ENCODE assay signal across 18 mouse cellular contexts in the genomic region with DNA sequence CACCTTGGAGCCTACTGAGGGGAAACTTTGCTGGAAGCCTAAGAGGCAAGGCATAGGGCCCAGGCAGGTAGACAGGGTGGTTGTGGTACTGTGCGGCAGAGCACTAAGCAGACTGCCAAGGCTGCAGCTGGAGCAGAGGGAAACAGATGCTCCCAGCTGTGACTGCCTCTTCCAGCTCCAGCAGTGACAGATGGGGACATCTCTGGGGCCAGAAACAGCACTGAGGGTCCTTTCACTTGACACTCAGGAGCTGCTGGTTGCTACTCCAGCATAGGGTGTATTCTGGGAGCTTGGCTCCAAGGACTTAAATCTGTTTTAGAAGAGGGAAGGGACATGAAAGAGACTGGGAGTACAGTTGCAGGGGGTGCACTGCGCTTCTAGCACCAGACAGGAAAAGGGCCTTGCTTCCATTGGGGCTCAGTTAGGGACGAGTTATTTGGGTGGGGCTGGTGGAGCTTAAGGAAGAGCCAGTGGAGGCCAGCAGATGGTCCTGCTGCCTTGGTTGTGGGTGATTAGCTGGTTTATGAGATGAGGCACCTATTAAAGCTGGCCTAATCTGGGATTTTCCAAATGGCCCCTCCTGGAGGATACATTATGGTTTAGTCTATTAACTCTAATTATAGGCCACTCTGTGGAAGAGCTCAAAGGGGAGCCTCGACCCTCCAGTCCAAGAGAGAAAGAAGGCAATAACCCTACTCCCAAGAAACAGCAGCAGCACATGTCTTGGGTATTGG. TPM values are rescaled to one million over a fixed set of nuclear protein-coding genes. Genes with fewer than 3 reads are reported as not detected.
DNase-seq lines count a peak whose midpoint lies in the region; ATAC-seq and TF ChIP-seq lines count a peak whose summit lies in the region.
"Had no signal": no experiment of that assay in that cellular context is flagged by ENCODE, and none has a peak within 500 bp of the region (broad histone marks: within the 10 kb centered on the region; RNA-seq: fewer than 3 reads in every experiment).

No protein-coding gene starts in this region.

- no peaks in the 10 kb centered on the region for H3K36me3 ChIP-seq in heart, embryonic 16.5 days (ENCODE audit: control insufficient read depth, insufficient read depth)
- no peaks in the 10 kb centered on the region for H3K36me3 ChIP-seq in limb, embryonic 14.5 days (ENCODE audit: control insufficient read depth, insufficient read depth, low read length)
- no peaks in the 10 kb centered on the region for H3K36me3 ChIP-seq in limb, embryonic 10.5 days
- H3K36me3 ChIP-seq in heart, postnatal 0 days (replicated peaks; ENCODE audit: control insufficient read depth, insufficient read depth, low read length) = no peaks in the 10 kb centered on the region
- H3K36me3 ChIP-seq: embryonic facial prominence, embryonic 12.5 days; forebrain, embryonic 12.5 days; midbrain, embryonic 15.5 days; neural tube, embryonic 12.5 days had no signal

- no peak for TF ChIP-seq CTCF in heart, postnatal 0 days (IDR thresholded peaks at IDR 0.05; ENCODE audit: low read depth)

- TF ChIP-seq EP300 in heart, postnatal 0 days (IDR thresholded peaks at IDR 0.05; ENCODE audit: low read depth) = no peak

- TF ChIP-seq POLR2A in limb, embryonic 14.5 days (IDR thresholded peaks at IDR 0.05; ENCODE audit: borderline replicate concordance, extremely low read depth, insufficient read depth, insufficient read length) = no peak

- H3K9me3 ChIP-seq in heart, embryonic 16.5 days (replicated peaks; ENCODE audit: control insufficient read depth, low read length) = no peaks in the 10 kb centered on the region
- H3K9me3 ChIP-seq in limb, embryonic 14.5 days (ENCODE audit: control insufficient read depth, low read length) = no peaks in the 10 kb centered on the region
- H3K9me3 ChIP-seq in limb, embryonic 10.5 days (replicated peaks) = no peaks in the 10 kb centered on the region
- H3K9me3 ChIP-seq in heart, postnatal 0 days (replicated peaks; ENCODE audit: control insufficient read depth, low read length) = no peaks in the 10 kb centered on the region
- H3K9me3 ChIP-seq: embryonic facial prominence, embryonic 12.5 days; forebrain, embryonic 12.5 days; midbrain, embryonic 15.5 days; neural tube, embryonic 12.5 days had no signal

- peaks cover 34% of the 10 kb centered on the region for H3K4me1 ChIP-seq in heart, embryonic 16.5 days (ENCODE audit: control insufficient read depth, insufficient read depth, low read length)
- H3K4me1 ChIP-seq in limb, embryonic 14.5 days (ENCODE audit: control insufficient read depth, insufficient read depth, low read length) = peaks cover 12% of the 10 kb centered on the region
- H3K4me1 ChIP-seq in limb, embryonic 10.5 days = peaks cover 46% of the 10 kb centered on the region
- H3K4me1 ChIP-seq in heart, postnatal 0 days (ENCODE audit: control insufficient read depth, insufficient read depth) = peaks cover 22% of the 10 kb centered on the region

- no peak overlapping the region for H3K9ac ChIP-seq in heart, embryonic 16.5 days (ENCODE audit: low read length)
- H3K9ac ChIP-seq in limb, embryonic 14.5 days (ENCODE audit: low read depth, low read length, severe bottlenecking) = no peak overlapping the region
- H3K9ac ChIP-seq in heart, postnatal 0 days (replicated peaks; ENCODE audit: low read depth, low read length) = no peak overlapping the region
- H3K9ac ChIP-seq: embryonic facial prominence, embryonic 12.5 days; forebrain, embryonic 12.5 days; midbrain, embryonic 15.5 days; neural tube, embryonic 12.5 days had no signal

- DNase-seq in heart, postnatal 36 days = no peak
- DNase-seq in limb, embryonic 14.5 days (ENCODE audit: low spot score) = peak; percentile 36
- no peak for DNase-seq in limb, embryonic 10.5 days (ENCODE audit: low spot score)
- DNase-seq in heart, postnatal 0 days (ENCODE audit: low spot score) = no peak
- DNase-seq in heart, postnatal 4 days = peak; percentile 56
- DNase-seq in adrenal gland, adult 8-10 months = no peak
- no peak for DNase-seq in Muller cell, postnatal 12 days (ENCODE audit: inconsistent ontology term)
- DNase-seq: cerebellum, adult 9-10 months; gastrocnemius, postnatal 10 days had no signal

- intact Hi-C loops in heart, postnatal 36 days (cut with DNase I) = no loop called here

- H3K4me3 ChIP-seq in heart, embryonic 16.5 days (ENCODE audit: low read length) = no peak overlapping the region
- H3K4me3 ChIP-seq in limb, embryonic 14.5 days (replicated peaks; ENCODE audit: low read length) = no peak overlapping the region
- H3K4me3 ChIP-seq in limb, embryonic 10.5 days = no peak overlapping the region
- H3K4me3 ChIP-seq in heart, postnatal 0 days (ENCODE audit: low read depth, low read length) = no peak overlapping the region
- H3K4me3 ChIP-seq: embryonic facial prominence, embryonic 12.5 days; forebrain, embryonic 12.5 days; midbrain, embryonic 15.5 days; neural tube, embryonic 12.5 days had no signal

- peak overlapping the region; percentile 32; the same call in 1 of the 2 replicates for H3K27ac ChIP-seq in heart, embryonic 16.5 days (ENCODE audit: low read length)
- H3K27ac ChIP-seq in limb, embryonic 14.5 days (replicated peaks; ENCODE audit: low read depth, low read length) = no peak overlapping the region
- no peak overlapping the region for H3K27ac ChIP-seq in limb, embryonic 10.5 days
- no peak overlapping the region for H3K27ac ChIP-seq in heart, postnatal 0 days (ENCODE audit: low read depth)
- H3K27ac ChIP-seq: embryonic facial prominence, embryonic 12.5 days; forebrain, embryonic 12.5 days; midbrain, embryonic 15.5 days; neural tube, embryonic 12.5 days had no signal

- 59% methylated on average over 4 of the region's 4 CpGs for WGBS in heart, embryonic 16.5 days
- WGBS in limb, embryonic 14.5 days = 42% methylated on average over 4 of the region's 4 CpGs
- WGBS in limb, embryonic 10.5 days = 16% methylated on average over 4 of the region's 4 CpGs
- 67% methylated on average over 4 of the region's 4 CpGs for WGBS in heart, postnatal 0 days

- no peaks in the 10 kb centered on the region for H3K27me3 ChIP-seq in heart, embryonic 16.5 days (ENCODE audit: control insufficient read depth, insufficient read depth, low read length)
- no peaks in the 10 kb centered on the region for H3K27me3 ChIP-seq in limb, embryonic 14.5 days (ENCODE audit: control insufficient read depth, insufficient read depth, low read length)
- H3K27me3 ChIP-seq in limb, embryonic 10.5 days (ENCODE audit: low read depth, poor library complexity, severe bottlenecking) = no peaks in the 10 kb centered on the region; the same call in 1 of the 2 replicates
- no peaks in the 10 kb centered on the region for H3K27me3 ChIP-seq in heart, postnatal 0 days (ENCODE audit: control insufficient read depth, insufficient read depth, low read length)
- H3K27me3 ChIP-seq: CH12.LX, Patski had no signal

- ATAC-seq in heart, embryonic 16.5 days (replicated peaks; ENCODE audit: extremely low read depth, insufficient read depth, low FRiP score) = no peak
- ATAC-seq in limb, embryonic 14.5 days (ENCODE audit: low FRiP score, low read depth) = no peak
- ATAC-seq in heart, postnatal 0 days (ENCODE audit: insufficient read depth, low read depth) = 0 out of 2 replicates have a peak, but pooled peaks have one; percentile 10
- ATAC-seq: midbrain, embryonic 15.5 days; Patski had no signal

- no peak overlapping the region for H3K4me2 ChIP-seq in heart, embryonic 16.5 days (ENCODE audit: low read depth, low read length)
- no peak overlapping the region for H3K4me2 ChIP-seq in limb, embryonic 14.5 days (replicated peaks; ENCODE audit: low read depth, low read length, severe bottlenecking)
- no peak overlapping the region for H3K4me2 ChIP-seq in heart, postnatal 0 days (ENCODE audit: low read depth, low read length)
- H3K4me2 ChIP-seq: embryonic facial prominence, embryonic 12.5 days; forebrain, embryonic 12.5 days; midbrain, embryonic 15.5 days; neural tube, embryonic 12.5 days had no signal

RNA-seq across cellular contexts. Expression of gene Epha1, which starts 2.3 kb away (rescaled TPM):
- polyA plus RNA-seq in heart, embryonic 16.5 days (2015; fragmentation: Nextera tagmentation; extraction: Ambion mirVana) = 1.9 and 2.9 TPM in 2 replicates
- under 1 TPM; 0.16 to 0.33 TPM for total RNA-seq in heart, postnatal 36 days (2021)
- polyA plus RNA-seq in limb, embryonic 14.5 days (2012; rRNA removed) = 17.7 and 18.3 TPM in 2 replicates
- 7.4 and 8.8 TPM in 2 replicates for polyA plus RNA-seq in limb, embryonic 14.5 days (2014; fragmentation: Nextera tagmentation; extraction: Ambion mirVana)
- polyA plus RNA-seq in limb, embryonic 10.5 days (2016; fragmentation: Nextera tagmentation; extraction: Ambion mirVana) = 7.2 and 7.7 TPM in 2 replicates
- total RNA-seq in heart, postnatal 0 days (2014; rRNA removed; ENCODE audit: low replicate concordance) = 0.35 TPM in 1 of 2 replicates, not detected in the other
- polyA plus RNA-seq in heart, postnatal 0 days (2015; fragmentation: Nextera tagmentation; extraction: Ambion mirVana) = 0.33 and 0.48 TPM in 2 replicates
- under 1 TPM; 0.52 to 0.70 TPM for total RNA-seq in heart, postnatal 4 days (2021)
- total RNA-seq in adrenal gland, adult 8-10 months (2022) = 1 to 10 TPM in 2 of 4 experiments, under 1 TPM in 2; 0.46 to 1.6 (median 0.99) TPM
- total RNA-seq: CH12.LX had no signal

RNA-seq across cellular contexts. Expression of gene Zyx, which starts 21.4 kb away (rescaled TPM):
- 152 and 159 TPM in 2 replicates for polyA plus RNA-seq in heart, embryonic 16.5 days (2015; fragmentation: Nextera tagmentation; extraction: Ambion mirVana)
- 10 to 100 TPM; 57.9 to 62.6 TPM for total RNA-seq in heart, postnatal 36 days (2021)
- 176 and 232 TPM in 2 replicates for polyA plus RNA-seq in limb, embryonic 14.5 days (2012; rRNA removed)
- polyA plus RNA-seq in limb, embryonic 14.5 days (2014; fragmentation: Nextera tagmentation; extraction: Ambion mirVana) = 152 and 159 TPM in 2 replicates
- 115 and 126 TPM in 2 replicates for polyA plus RNA-seq in limb, embryonic 10.5 days (2016; fragmentation: Nextera tagmentation; extraction: Ambion mirVana)
- 96.2 and 140 TPM in 2 replicates for total RNA-seq in heart, postnatal 0 days (2014; rRNA removed; ENCODE audit: low replicate concordance)
- 86.4 and 89.9 TPM in 2 replicates for polyA plus RNA-seq in heart, postnatal 0 days (2015; fragmentation: Nextera tagmentation; extraction: Ambion mirVana)
- total RNA-seq in heart, postnatal 4 days (2021) = 100 to 1,000 TPM; 161 to 166 TPM
- total RNA-seq in adrenal gland, adult 8-10 months (2022) = 100 to 1,000 TPM in 1 of 4 experiments, 10 to 100 TPM in 3; 78.9 to 118 (median 89.4) TPM

RNA-seq across cellular contexts. Expression of gene Tas2r143, which starts 29.2 kb away (rescaled TPM):
- polyA plus RNA-seq in heart, embryonic 16.5 days (2015; fragmentation: Nextera tagmentation; extraction: Ambion mirVana) = not detected in 2 replicates
- not detected for total RNA-seq in heart, postnatal 36 days (2021)
- polyA plus RNA-seq in limb, embryonic 14.5 days (2012; rRNA removed) = 0.17 and 0.28 TPM in 2 replicates
- not detected in 2 replicates for polyA plus RNA-seq in limb, embryonic 14.5 days (2014; fragmentation: Nextera tagmentation; extraction: Ambion mirVana)
- not detected in 2 replicates for polyA plus RNA-seq in limb, embryonic 10.5 days (2016; fragmentation: Nextera tagmentation; extraction: Ambion mirVana)
- not detected in 2 replicates for total RNA-seq in heart, postnatal 0 days (2014; rRNA removed; ENCODE audit: low replicate concordance)
- polyA plus RNA-seq in heart, postnatal 0 days (2015; fragmentation: Nextera tagmentation; extraction: Ambion mirVana) = not detected in 2 replicates
- total RNA-seq in heart, postnatal 4 days (2021) = under 1 TPM in 1 of 2 experiments, not detected in 1; 0.41 TPM
- 1 to 10 TPM; 1.9 to 7.8 (median 3.5) TPM for total RNA-seq in adrenal gland, adult 8-10 months (2022)
- total RNA-seq: CH12.LX; gastrocnemius, postnatal 10 days; left cerebral cortex, postnatal 14 days had no signal
- polyA plus RNA-seq: embryonic facial prominence, embryonic 12.5 days; forebrain, embryonic 12.5 days; liver, embryonic 16.5 days; midbrain, embryonic 15.5 days; neural tube, embryonic 12.5 days; Patski had no signal

RNA-seq across cellular contexts. Expression of gene Tas2r135, which starts 34.4 kb away (rescaled TPM):
- not detected in 2 replicates for polyA plus RNA-seq in heart, embryonic 16.5 days (2015; fragmentation: Nextera tagmentation; extraction: Ambion mirVana)
- total RNA-seq in heart, postnatal 36 days (2021) = under 1 TPM in 1 of 2 experiments, not detected in 1; 0.24 TPM
- 0.11 TPM in 1 of 2 replicates, not detected in the other for polyA plus RNA-seq in limb, embryonic 14.5 days (2012; rRNA removed)
- polyA plus RNA-seq in limb, embryonic 14.5 days (2014; fragmentation: Nextera tagmentation; extraction: Ambion mirVana) = not detected in 2 replicates
- not detected in 2 replicates for polyA plus RNA-seq in limb, embryonic 10.5 days (2016; fragmentation: Nextera tagmentation; extraction: Ambion mirVana)
- not detected in 2 replicates for total RNA-seq in heart, postnatal 0 days (2014; rRNA removed; ENCODE audit: low replicate concordance)
- not detected in 2 replicates for polyA plus RNA-seq in heart, postnatal 0 days (2015; fragmentation: Nextera tagmentation; extraction: Ambion mirVana)
- total RNA-seq in heart, postnatal 4 days (2021) = under 1 TPM; 0.24 to 0.25 TPM
- total RNA-seq in adrenal gland, adult 8-10 months (2022) = 1 to 10 TPM in 3 of 4 experiments, under 1 TPM in 1; 1.00 to 5.7 (median 2.6) TPM
- total RNA-seq: CH12.LX; gastrocnemius, postnatal 10 days; left cerebral cortex, postnatal 14 days had no signal
- polyA plus RNA-seq: embryonic facial prominence, embryonic 12.5 days; forebrain, embryonic 12.5 days; liver, embryonic 16.5 days; midbrain, embryonic 15.5 days; neural tube, embryonic 12.5 days; Patski had no signal

RNA-seq across cellular contexts. Expression of gene Fam131b, which starts 46.4 kb away (rescaled TPM):
- polyA plus RNA-seq in heart, embryonic 16.5 days (2015; fragmentation: Nextera tagmentation; extraction: Ambion mirVana) = 0.17 and 0.21 TPM in 2 replicates
- under 1 TPM; 0.54 to 0.89 TPM for total RNA-seq in heart, postnatal 36 days (2021)
- 2.9 and 3.6 TPM in 2 replicates for polyA plus RNA-seq in limb, embryonic 14.5 days (2012; rRNA removed)
- polyA plus RNA-seq in limb, embryonic 14.5 days (2014; fragmentation: Nextera tagmentation; extraction: Ambion mirVana) = 0.29 and 0.47 TPM in 2 replicates
- 0.44 and 0.65 TPM in 2 replicates for polyA plus RNA-seq in limb, embryonic 10.5 days (2016; fragmentation: Nextera tagmentation; extraction: Ambion mirVana)
- 0.88 and 1.4 TPM in 2 replicates for total RNA-seq in heart, postnatal 0 days (2014; rRNA removed; ENCODE audit: low replicate concordance)
- 0.08 TPM in 2 replicates for polyA plus RNA-seq in heart, postnatal 0 days (2015; fragmentation: Nextera tagmentation; extraction: Ambion mirVana)
- 1 to 10 TPM; 1.6 to 1.7 TPM for total RNA-seq in heart, postnatal 4 days (2021)
- under 1 TPM; 0.12 to 0.23 (median 0.15) TPM for total RNA-seq in adrenal gland, adult 8-10 months (2022)
- polyA plus RNA-seq: liver, embryonic 16.5 days had no signal

Comparison
In these comparisons a context has a peak if more than half of its experiments do, and no peak if none do; other contexts are left out.
1. DNase-seq: peak in limb, embryonic 14.5 days (single experiment) and heart, postnatal 4 days (single experiment); none in heart, postnatal 36 days (0 of 2), limb, embryonic 10.5 days (single experiment), heart, postnatal 0 days (single experiment), adrenal gland, adult 8-10 months (single experiment) and Muller cell, postnatal 12 days (single experiment).